Mouse (Mus musculus): ENCODE measurements around the gene Sfn. TPM values are rescaled to one million over a fixed set of nuclear protein-coding genes. Genes with fewer than 3 reads are reported as not detected.

Gene Sfn
- polyA plus RNA-seq, 1 experiment from 2014 or later = 1.2 TPM

DNA sequence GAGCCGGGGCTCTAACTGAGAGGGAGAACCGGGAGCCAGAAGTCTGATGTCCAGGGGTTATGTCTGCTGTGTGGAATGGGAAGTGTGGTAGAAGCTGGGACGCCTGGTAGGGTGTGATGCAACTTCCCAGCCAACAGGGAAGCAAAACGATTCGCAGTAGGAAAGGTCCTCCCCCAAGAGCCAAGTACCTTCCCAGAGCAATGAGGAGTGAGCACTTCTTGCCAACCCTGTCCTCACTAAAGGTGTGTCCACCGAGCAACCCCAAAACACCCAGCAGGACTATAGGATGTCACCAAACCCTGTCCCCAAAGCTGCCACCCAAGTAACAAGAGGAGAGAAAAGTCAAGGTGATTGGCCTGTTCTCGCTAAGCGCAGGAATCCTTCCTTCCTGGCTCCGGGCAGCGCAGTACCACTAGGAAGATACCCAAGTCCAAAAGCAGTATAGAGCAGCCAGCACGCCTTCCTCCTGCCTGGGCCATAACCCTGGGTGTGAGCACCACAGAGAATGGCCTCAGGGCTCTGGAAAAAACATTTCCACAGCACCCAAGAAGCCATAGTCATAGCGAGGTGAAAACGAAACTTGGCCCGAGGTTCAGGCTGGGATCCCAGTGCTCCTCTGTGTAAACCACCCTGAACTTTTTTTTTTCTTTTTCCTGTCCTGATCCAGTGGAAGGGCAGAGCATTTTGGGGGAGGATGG lies 29.3 kb upstream of the Sfn start:
- H3K4me2 ChIP-seq (replicated peaks) = peak overlapping the region; percentile 91; the same call in 1 of the 2 replicates
- peak overlapping the region; percentile 15; the same call in 1 of the 2 replicates for H3K9ac ChIP-seq (replicated peaks)
- peaks cover 31% of the 10 kb centered on the region for H3K4me1 ChIP-seq (replicated peaks)
- no peak overlapping the region for H3K27ac ChIP-seq
- no peaks in the 10 kb centered on the region for H3K27me3 ChIP-seq
- ATAC-seq = no peak
- H3K9me3 ChIP-seq = no peaks in the 10 kb centered on the region
- H3K36me3 ChIP-seq = peaks cover 13% of the 10 kb centered on the region
- peak overlapping the region; percentile 82; the same call in 1 of the 2 replicates for H3K4me3 ChIP-seq (replicated peaks)
- WGBS = 91% methylated on average over 14 of the region's 14 CpGs

- 92% methylated on average over 8 of the region's 8 CpGs for WGBS
- no peak overlapping the region for H3K4me3 ChIP-seq (replicated peaks)
- 0 out of 2 replicates have a peak overlapping the region, but pooled peaks have one; percentile 14 for H3K9ac ChIP-seq (replicated peaks)
- H3K27me3 ChIP-seq = no peaks in the 10 kb centered on the region
- no peak overlapping the region for H3K4me2 ChIP-seq (replicated peaks)
- no peaks in the 10 kb centered on the region for H3K9me3 ChIP-seq
- peaks cover 31% of the 10 kb centered on the region for H3K4me1 ChIP-seq (replicated peaks)
- no peak for ATAC-seq
- no peak overlapping the region for H3K27ac ChIP-seq
- H3K36me3 ChIP-seq = peaks cover 21% of the 10 kb centered on the region
Measured at GRCm38 (mm10) chr4:133630326-133630920, 28.5 kb upstream of the Sfn start.

GRCm38 (mm10) chr4:133629191-133629590 lies 27.2 kb upstream of the Sfn start:
- H3K4me2 ChIP-seq (replicated peaks) = no peak overlapping the region
- H3K4me3 ChIP-seq (replicated peaks) = no peak overlapping the region
- H3K9ac ChIP-seq (replicated peaks) = no peak overlapping the region
- no peak overlapping the region for H3K27ac ChIP-seq
- no peaks in the 10 kb centered on the region for H3K27me3 ChIP-seq
- no peak for ATAC-seq
- WGBS = 90% methylated on average over 7 of the region's 7 CpGs
- H3K4me1 ChIP-seq (replicated peaks) = peaks cover 31% of the 10 kb centered on the region
- H3K9me3 ChIP-seq = no peaks in the 10 kb centered on the region
- peaks cover 32% of the 10 kb centered on the region for H3K36me3 ChIP-seq

- 83% methylated on average over 2 of the region's 2 CpGs for WGBS
Measured at GRCm38 (mm10) chr4:133628517-133628916, 26.5 kb upstream of the Sfn start.

DNA sequence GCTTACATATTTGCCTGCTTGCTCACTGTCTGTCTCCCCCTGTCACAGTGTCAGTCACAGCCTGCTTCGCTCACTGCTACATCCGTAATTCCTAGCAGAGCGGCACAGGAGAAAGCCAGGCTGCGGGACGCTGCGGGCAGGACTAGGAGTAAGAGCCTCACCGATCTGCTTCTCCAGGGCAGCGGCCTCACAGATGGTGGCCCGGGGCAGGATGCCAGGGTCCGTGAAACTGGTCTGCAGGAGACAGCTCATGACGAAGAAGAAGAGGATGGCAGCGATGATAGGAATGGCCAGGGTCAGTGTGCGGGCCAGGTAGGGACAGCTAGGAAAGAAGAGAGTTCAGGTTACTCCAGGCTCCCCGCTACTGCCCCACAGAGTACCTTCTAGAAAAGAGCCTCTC lies 25.1 kb upstream of the Sfn start:
- Histone ChIP-seq H3K4me2 (replicated peaks) (no peak overlapping the region), H3K4me3 (replicated peaks) (no peak overlapping the region), H3K9me3 (no peaks in the 10 kb centered on the region), H3K27ac (no peak overlapping the region), H3K9ac (replicated peaks) (no peak overlapping the region), H3K4me1 (replicated peaks) (peaks cover 19% of the 10 kb centered on the region), H3K27me3 (no peaks in the 10 kb centered on the region), H3K36me3 (peaks cover 38% of the 10 kb centered on the region)
- 94% methylated on average over 14 of the region's 14 CpGs for WGBS
- no peak for ATAC-seq

More at GRCm38 (mm10) chr4:133628517-133628916, 26.5 kb upstream of the Sfn start:
- Histone ChIP-seq H3K27ac (no peak overlapping the region), H3K27me3 (no peaks in the 10 kb centered on the region), H3K36me3 (peaks cover 38% of the 10 kb centered on the region), H3K9me3 (no peaks in the 10 kb centered on the region), H3K4me3 (replicated peaks) (no peak overlapping the region), H3K4me1 (replicated peaks) (peaks cover 27% of the 10 kb centered on the region), H3K4me2 (replicated peaks) (no peak overlapping the region), H3K9ac (replicated peaks) (no peak overlapping the region)
- no peak for ATAC-seq

DNA sequence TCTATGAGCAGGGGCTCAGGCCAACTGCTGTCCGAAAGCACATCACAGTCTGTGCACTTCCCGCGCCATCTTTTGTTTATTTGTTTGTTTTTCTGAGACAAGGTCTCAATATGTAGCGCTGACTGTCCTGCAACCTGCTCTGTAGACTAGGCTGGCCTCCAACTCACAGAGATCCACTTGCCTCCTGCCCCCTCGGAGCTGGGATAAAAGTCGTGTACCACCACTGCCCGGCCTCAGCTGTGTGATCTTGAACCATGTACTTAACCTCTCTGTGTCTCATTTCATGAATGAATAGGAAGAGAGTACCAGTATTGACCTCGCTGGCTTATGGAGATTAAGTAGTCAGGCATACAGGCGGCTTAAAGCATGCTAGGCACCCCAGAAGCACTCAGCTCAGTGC lies 24.7 kb upstream of the Sfn start:
- Histone ChIP-seq H3K36me3 (peaks cover 38% of the 10 kb centered on the region), H3K4me2 (replicated peaks) (no peak overlapping the region), H3K9ac (replicated peaks) (no peak overlapping the region), H3K4me1 (replicated peaks) (peaks cover 15% of the 10 kb centered on the region), H3K4me3 (replicated peaks) (no peak overlapping the region), H3K27me3 (no peaks in the 10 kb centered on the region), H3K9me3 (no peaks in the 10 kb centered on the region), H3K27ac (no peak overlapping the region)
- 82% methylated on average over 9 of the region's 9 CpGs for whole genome bisulfite sequencing
- no peak for ATAC-seq

- H3K4me3 ChIP-seq (replicated peaks) = no peak overlapping the region
- no peak for ATAC-seq
- no peak overlapping the region for H3K4me2 ChIP-seq (replicated peaks)
- WGBS = 39% methylated on average over 5 of the region's 5 CpGs
- H3K36me3 ChIP-seq = peaks cover 40% of the 10 kb centered on the region
- H3K27me3 ChIP-seq = no peaks in the 10 kb centered on the region
- no peak overlapping the region; the same call in 1 of the 2 replicates for H3K9ac ChIP-seq (replicated peaks)
- H3K4me1 ChIP-seq (replicated peaks) = peaks cover 11% of the 10 kb centered on the region
- peak overlapping the region; percentile 6; the same call in 1 of the 2 replicates for H3K27ac ChIP-seq
- H3K9me3 ChIP-seq = no peaks in the 10 kb centered on the region
Measured at GRCm38 (mm10) chr4:133626221-133626620, 24.3 kb upstream of the Sfn start.

- no peak overlapping the region for H3K4me2 ChIP-seq (replicated peaks)
- H3K36me3 ChIP-seq = peaks cover 45% of the 10 kb centered on the region
- no peak overlapping the region for H3K4me3 ChIP-seq (replicated peaks)
- no peak for ATAC-seq
- peak overlapping the region; percentile 6; the same call in 1 of the 2 replicates for H3K27ac ChIP-seq
- H3K4me1 ChIP-seq (replicated peaks) = peaks cover 5% of the 10 kb centered on the region; the same call in 1 of the 2 replicates
- no peaks in the 10 kb centered on the region for H3K9me3 ChIP-seq
- no peak overlapping the region; the same call in 1 of the 2 replicates for H3K9ac ChIP-seq (replicated peaks)
- WGBS = 53% methylated on average over 11 of the region's 11 CpGs
- H3K27me3 ChIP-seq = no peaks in the 10 kb centered on the region
Measured at GRCm38 (mm10) chr4:133625621-133626071, 23.7 kb upstream of the Sfn start.

DNA sequence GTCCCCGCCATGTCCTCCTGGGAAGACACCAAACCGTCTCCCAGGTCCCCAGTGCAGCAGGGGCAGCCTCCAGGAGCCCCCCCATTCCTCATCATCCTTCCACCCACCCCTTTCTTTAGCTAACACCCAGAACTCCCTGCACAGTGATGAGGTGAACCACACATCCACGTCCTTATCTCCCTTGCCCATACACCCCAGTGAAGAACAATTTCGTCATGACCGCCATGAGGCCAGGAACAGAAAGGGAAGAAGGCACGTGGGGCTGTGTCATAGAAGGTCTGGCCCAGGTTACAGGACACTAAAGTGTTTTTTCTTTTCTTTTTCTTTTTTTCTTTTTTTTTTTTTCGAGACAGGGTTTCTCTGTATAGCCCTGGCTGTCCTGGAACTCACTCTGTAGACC lies 22.9 kb upstream of the Sfn start:
- H3K27me3 ChIP-seq = no peaks in the 10 kb centered on the region
- H3K4me3 ChIP-seq (replicated peaks) = no peak overlapping the region
- no peak overlapping the region for H3K9ac ChIP-seq (replicated peaks)
- no peak overlapping the region for H3K27ac ChIP-seq
- 90% methylated on average over 7 of the region's 7 CpGs for WGBS
- H3K9me3 ChIP-seq = no peaks in the 10 kb centered on the region
- no peak for ATAC-seq
- H3K4me2 ChIP-seq (replicated peaks) = no peak overlapping the region
- H3K4me1 ChIP-seq (replicated peaks) = no peaks in the 10 kb centered on the region
- peaks cover 47% of the 10 kb centered on the region for H3K36me3 ChIP-seq

- H3K4me1 ChIP-seq (replicated peaks) = no peaks in the 10 kb centered on the region
- no peak overlapping the region for H3K4me3 ChIP-seq (replicated peaks)
- no peaks in the 10 kb centered on the region for H3K27me3 ChIP-seq
- H3K36me3 ChIP-seq = peaks cover 52% of the 10 kb centered on the region
- ATAC-seq = no peak
- no peak overlapping the region for H3K4me2 ChIP-seq (replicated peaks)
- H3K9me3 ChIP-seq = no peaks in the 10 kb centered on the region
- no peak overlapping the region for H3K27ac ChIP-seq
- H3K9ac ChIP-seq (replicated peaks) = no peak overlapping the region
- 76% methylated on average over 11 of the region's 11 CpGs for WGBS
Measured at GRCm38 (mm10) chr4:133622161-133622695, 20.3 kb upstream of the Sfn start.

- H3K4me2 ChIP-seq (replicated peaks) = no peak overlapping the region
- H3K4me1 ChIP-seq (replicated peaks) = no peaks in the 10 kb centered on the region
- no peaks in the 10 kb centered on the region for H3K9me3 ChIP-seq
- no peak for ATAC-seq
- H3K36me3 ChIP-seq = peaks cover 41% of the 10 kb centered on the region
- 92% methylated on average over 8 of the region's 8 CpGs for WGBS
- no peak overlapping the region for H3K4me3 ChIP-seq (replicated peaks)
- no peak overlapping the region for H3K27ac ChIP-seq
- no peaks in the 10 kb centered on the region for H3K27me3 ChIP-seq
- H3K9ac ChIP-seq (replicated peaks) = no peak overlapping the region
Measured at GRCm38 (mm10) chr4:133620668-133621067, 18.7 kb upstream of the Sfn start.

GRCm38 (mm10) chr4:133619473-133620136 lies 17.6 kb upstream of the Sfn start:
- Histone ChIP-seq H3K36me3 (peaks cover 42% of the 10 kb centered on the region), H3K4me2 (replicated peaks) (no peak overlapping the region), H3K27ac (no peak overlapping the region), H3K4me1 (replicated peaks) (no peaks in the 10 kb centered on the region), H3K9me3 (no peaks in the 10 kb centered on the region), H3K4me3 (replicated peaks) (no peak overlapping the region), H3K27me3 (no peaks in the 10 kb centered on the region), H3K9ac (replicated peaks) (no peak overlapping the region)
- 67% methylated on average over 4 of the region's 4 CpGs for WGBS
- ATAC-seq = no peak

All from midbrain, embryonic 13.5 days (tissue).